Mouse (Mus musculus): ENCODE results near the gene Sqstm1.
A peak's percentile ranks its signal among the peaks of the same experiment; 100 is the strongest.

Gene Sqstm1

GRCm38 (mm10) chr11:50162338-50163050 lies 48.1 kb downstream of the Sqstm1 start:
- DNase-seq = no peak

- peak; percentile 69 for DNase-seq
Observed at GRCm38 (mm10) chr11:50161578-50162304, 48.9 kb downstream of the Sqstm1 start.

GRCm38 (mm10) chr11:50159347-50159746 lies 51.3 kb downstream of the Sqstm1 start:
- no peak for DNase-seq

GRCm38 (mm10) chr11:50158346-50158745 lies 52.3 kb downstream of the Sqstm1 start:
- peak; percentile 38 for DNase-seq

GRCm38 (mm10) chr11:50156725-50157258 lies 53.8 kb downstream of the Sqstm1 start:
- DNase-seq = no peak

GRCm38 (mm10) chr11:50155785-50156184 lies 54.8 kb downstream of the Sqstm1 start:
- DNase-seq = no peak

- no peak for DNase-seq
Observed at GRCm38 (mm10) chr11:50154777-50155520, 55.7 kb downstream of the Sqstm1 start.

- no peak for DNase-seq
Observed at GRCm38 (mm10) chr11:50154166-50154565, 56.5 kb downstream of the Sqstm1 start.

GRCm38 (mm10) chr11:50151374-50151773 lies 59.3 kb downstream of the Sqstm1 start:
- DNase-seq = no peak

GRCm38 (mm10) chr11:50149603-50150150 lies 61.0 kb downstream of the Sqstm1 start:
- DNase-seq = no peak

Measured in kidney, adult 18-20 months (tissue).